Mouse (Mus musculus): ENCODE measurements around the gene Sprtn.

Gene Sprtn

GRCm38 (mm10) chr8:124897386-124898250 is at the start of gene Sprtn, which contains the start of gene Exoc8:
Sprtn (plus strand) TSS chr8:124897886.
Exoc8 (minus strand) TSS chr8:124897705.
- peak; percentile 95 to 98 for DNase-seq

GRCm38 (mm10) chr8:124853511-124853910 is 44.2 kb upstream of the Sprtn start:
- DNase-seq, result no peak

GRCm38 (mm10) chr8:124859466-124859865 is 38.2 kb upstream of the Sprtn start:
- DNase-seq, result peak; percentile 53 to 58

- DNase-seq, result no peak
These were observed 37.5 kb upstream of the Sprtn start for GRCm38 (mm10) chr8:124860188-124860587.

GRCm38 (mm10) chr8:124862321-124863162 is 35.1 kb upstream of the Sprtn start, which contains the start of the genes Gnpat and 2810004N23Rik:
Gnpat (plus strand) TSS chr8:124863033.
2810004N23Rik (minus strand) TSS chr8:124863120.
- peak; percentile 93 to 96 for DNase-seq

- DNase-seq, result no peak
These were observed 34.5 kb upstream of the Sprtn start for GRCm38 (mm10) chr8:124863163-124863677.

GRCm38 (mm10) chr8:124863729-124864128 is 34.0 kb upstream of the Sprtn start:
- no peak for DNase-seq

- DNase-seq, result no peak
These were observed 31.0 kb upstream of the Sprtn start for GRCm38 (mm10) chr8:124866669-124867068.

- DNase-seq, result no peak
These were observed 30.6 kb upstream of the Sprtn start for GRCm38 (mm10) chr8:124867126-124867525.

- no peak for DNase-seq
These were observed 28.0 kb upstream of the Sprtn start for GRCm38 (mm10) chr8:124869708-124870107.

GRCm38 (mm10) chr8:124871474-124871873 is 26.2 kb upstream of the Sprtn start:
- DNase-seq, result no peak

GRCm38 (mm10) chr8:124872081-124872480 is 25.6 kb upstream of the Sprtn start:
- DNase-seq, result no peak

GRCm38 (mm10) chr8:124872690-124873089 is 25.0 kb upstream of the Sprtn start:
- DNase-seq, result no peak

GRCm38 (mm10) chr8:124878141-124878540 is 19.5 kb upstream of the Sprtn start:
- DNase-seq, result no peak

GRCm38 (mm10) chr8:124878946-124879526 is 18.6 kb upstream of the Sprtn start:
- DNase-seq, result no peak

GRCm38 (mm10) chr8:124888385-124888784 is 9.3 kb upstream of the Sprtn start:
- DNase-seq, result no peak

- no peak for DNase-seq
These were observed 5.1 kb upstream of the Sprtn start for GRCm38 (mm10) chr8:124892596-124892995.

GRCm38 (mm10) chr8:124896010-124896631 is 1.6 kb upstream of the Sprtn start:
- peak in 1 of 2 experiments; percentile 52 for DNase-seq

GRCm38 (mm10) chr8:124896632-124897385 is 877 bp upstream of the Sprtn start:
- peak; percentile 85 to 92 for DNase-seq

GRCm38 (mm10) chr8:124898251-124898905 is 692 bp downstream of the Sprtn start:
- DNase-seq, result no peak

- peak; percentile 83 to 88 for DNase-seq
These were observed 5.5 kb downstream of the Sprtn start for GRCm38 (mm10) chr8:124903198-124903597.

All from kidney, postnatal 25 days (tissue).